Mouse (Mus musculus) intestine, embryonic 15.5 days (tissue): Measurements from ENCODE around the gene Tcf7l2. TPM values are rescaled to one million over a fixed set of nuclear protein-coding genes. Genes with fewer than 3 reads are reported as not detected.

Experiments used
- ATAC-seq: fragments of 200-750 bp; cut with Nextera tagmentation; 2 replicates; pipeline ENCODE4 v1.8.0; 2017; ENCODE audit warnings: moderate TSS enrichment, moderate library complexity
- H3K27ac ChIP-seq: fragments of 300-500 bp; sonication (generic); 2 replicates; pipeline ENCODE4 v1.5.1; 2015; ENCODE audit warnings: mild to moderate bottlenecking, inconsistent platforms
- H3K27me3 ChIP-seq: fragments of 300-500 bp; sonication (generic); replicated peaks from 2 replicates; pipeline ENCODE4 v1.6.1; 2015; ENCODE audit warnings: inconsistent platforms
- H3K36me3 ChIP-seq: fragments of 300-500 bp; sonication (generic); 2 replicates; pipeline ENCODE4 v1.6.1; 2015; ENCODE audit warnings: inconsistent platforms
- H3K4me1 ChIP-seq: fragments of 300-500 bp; sonication (generic); replicated peaks from 2 replicates; pipeline ENCODE4 v1.6.1; 2015; ENCODE audit warnings: inconsistent platforms
- H3K4me2 ChIP-seq: fragments of 300-500 bp; sonication (generic); replicated peaks from 2 replicates; pipeline ENCODE4 v1.6.1; 2015; ENCODE audit warnings: mild to moderate bottlenecking, inconsistent platforms
- H3K4me3 ChIP-seq: fragments of 300-500 bp; sonication (generic); replicated peaks from 2 replicates; pipeline ENCODE4 v1.5.1; 2015; ENCODE audit warnings: inconsistent platforms
- H3K9ac ChIP-seq: fragments of 300-500 bp; sonication (generic); 2 replicates; pipeline ENCODE4 v1.6.1; 2015; ENCODE audit warnings: inconsistent platforms
- H3K9me3 ChIP-seq: fragments of 300-500 bp; sonication (generic); 2 replicates; pipeline ENCODE4 v1.6.1; 2016; ENCODE audit warnings: inconsistent platforms
- WGBS: fragments of 180-500 bp; shearing (Covaris S2); methylation state at CpG from one replicate; pipeline ENCODE4 v1.1.7; 2015; 5-methylcytosine and 5-hydroxymethylcytosine counted together
- polyA plus RNA-seq: library from polyadenylated mRNA; unstranded; fragments of >200 nt; fragmentation: Nextera tagmentation; extraction: Ambion mirVana; gene quantifications from 2 replicates; pipeline ENCODE4 v1.2.1, GENCODE M21; 2015

Tcf7l2 gene
- polyA plus RNA-seq, 1 experiment from 2014 or later: 78.9 TPM

GRCm38 (mm10) chr19:55825951-55826507 is 84.4 kb downstream of the Tcf7l2 start:
- Histone ChIP-seq H3K27ac (peak overlapping the region; percentile 36; the same call in 1 of the 2 replicates), H3K9ac (no peak overlapping the region), H3K36me3 (no peaks in the 10 kb centered on the region), H3K4me2 (no peak overlapping the region), H3K9me3 (no peaks in the 10 kb centered on the region), H3K4me3 (no peak overlapping the region), H3K4me1 (peaks cover 29% of the 10 kb centered on the region), H3K27me3 (no peaks in the 10 kb centered on the region)
- 64% methylated on average over 10 of the region's 10 CpGs for WGBS
- no peak for ATAC-seq

GRCm38 (mm10) chr19:55827613-55828259 is 86.1 kb downstream of the Tcf7l2 start:
- no peaks in the 10 kb centered on the region for H3K36me3 ChIP-seq
- ATAC-seq: peak; percentile 71
- no peaks in the 10 kb centered on the region for H3K27me3 ChIP-seq
- H3K9me3 ChIP-seq: no peaks in the 10 kb centered on the region
- no peak overlapping the region for H3K4me2 ChIP-seq
- no peak overlapping the region for H3K4me3 ChIP-seq
- no peak overlapping the region for H3K9ac ChIP-seq
- H3K27ac ChIP-seq: no peak overlapping the region
- 62% methylated on average over 13 of the region's 13 CpGs for WGBS
- peaks cover 31% of the 10 kb centered on the region for H3K4me1 ChIP-seq

- no peak overlapping the region for H3K9ac ChIP-seq
- H3K27ac ChIP-seq: no peak overlapping the region
- H3K4me2 ChIP-seq: no peak overlapping the region
- WGBS: 85% methylated on average over 9 of the region's 9 CpGs
- no peaks in the 10 kb centered on the region for H3K9me3 ChIP-seq
- H3K4me3 ChIP-seq: no peak overlapping the region
- no peaks in the 10 kb centered on the region for H3K36me3 ChIP-seq
- no peak for ATAC-seq
- no peaks in the 10 kb centered on the region for H3K27me3 ChIP-seq
- H3K4me1 ChIP-seq: peaks cover 23% of the 10 kb centered on the region
These were observed 89.4 kb downstream of the Tcf7l2 start for GRCm38 (mm10) chr19:55830976-55831559.

GRCm38 (mm10) chr19:55832122-55832521 is 90.5 kb downstream of the Tcf7l2 start:
- Histone ChIP-seq H3K9ac (no peak overlapping the region), H3K27me3 (no peaks in the 10 kb centered on the region), H3K4me2 (no peak overlapping the region), H3K27ac (no peak overlapping the region), H3K4me3 (no peak overlapping the region), H3K36me3 (no peaks in the 10 kb centered on the region), H3K9me3 (no peaks in the 10 kb centered on the region), H3K4me1 (peaks cover 28% of the 10 kb centered on the region)
- WGBS: 62% methylated on average over 4 of the region's 4 CpGs
- ATAC-seq: no peak

- Histone ChIP-seq H3K9ac (no peak overlapping the region), H3K4me2 (no peak overlapping the region), H3K4me1 (peaks cover 35% of the 10 kb centered on the region), H3K27me3 (no peaks in the 10 kb centered on the region), H3K4me3 (no peak overlapping the region), H3K27ac (no peak overlapping the region), H3K36me3 (no peaks in the 10 kb centered on the region), H3K9me3 (no peaks in the 10 kb centered on the region)
- no peak for ATAC-seq
- WGBS: 94% methylated on average over 4 of the region's 4 CpGs
These were observed 92.3 kb downstream of the Tcf7l2 start for GRCm38 (mm10) chr19:55833807-55834385.

GRCm38 (mm10) chr19:55836930-55837687 is 95.5 kb downstream of the Tcf7l2 start:
- Histone ChIP-seq H3K4me2 (no peak overlapping the region), H3K27ac (peak overlapping the region; percentile 6; the same call in 1 of the 2 replicates), H3K4me1 (peaks cover 39% of the 10 kb centered on the region), H3K36me3 (no peaks in the 10 kb centered on the region), H3K9me3 (no peaks in the 10 kb centered on the region), H3K9ac (no peak overlapping the region), H3K4me3 (no peak overlapping the region), H3K27me3 (no peaks in the 10 kb centered on the region)
- 75% methylated on average over 5 of the region's 5 CpGs for WGBS
- ATAC-seq: peak; percentile 44

- Histone ChIP-seq H3K27me3 (no peaks in the 10 kb centered on the region), H3K4me1 (peaks cover 37% of the 10 kb centered on the region), H3K27ac (peak overlapping the region; percentile 81), H3K9ac (0 out of 2 replicates have a peak overlapping the region, but pooled peaks have one; percentile 2), H3K36me3 (no peaks in the 10 kb centered on the region), H3K4me3 (no peak overlapping the region), H3K4me2 (peak overlapping the region; percentile 37), H3K9me3 (no peaks in the 10 kb centered on the region)
- WGBS: 8% methylated on average over 9 of the region's 9 CpGs
- 0 out of 2 replicates have a peak, but pooled peaks have one; percentile 2 for ATAC-seq
These were observed 96.3 kb downstream of the Tcf7l2 start for GRCm38 (mm10) chr19:55837924-55838323.

GRCm38 (mm10) chr19:55838389-55839035 is 96.9 kb downstream of the Tcf7l2 start:
- no peaks in the 10 kb centered on the region for H3K9me3 ChIP-seq
- no peak overlapping the region for H3K4me3 ChIP-seq
- H3K4me1 ChIP-seq: peaks cover 37% of the 10 kb centered on the region
- H3K27me3 ChIP-seq: no peaks in the 10 kb centered on the region
- peak overlapping the region; percentile 81 for H3K27ac ChIP-seq
- peak overlapping the region; percentile 37 for H3K4me2 ChIP-seq
- H3K36me3 ChIP-seq: no peaks in the 10 kb centered on the region
- H3K9ac ChIP-seq: no peak overlapping the region
- ATAC-seq: peak; percentile 83
- WGBS: 25% methylated on average over 5 of the region's 5 CpGs

GRCm38 (mm10) chr19:55839036-55839555 is 97.5 kb downstream of the Tcf7l2 start:
- H3K27me3 ChIP-seq: no peaks in the 10 kb centered on the region
- no peak overlapping the region for H3K4me3 ChIP-seq
- no peaks in the 10 kb centered on the region for H3K36me3 ChIP-seq
- 18% methylated on average over 10 of the region's 10 CpGs for WGBS
- H3K9me3 ChIP-seq: no peaks in the 10 kb centered on the region
- H3K27ac ChIP-seq: peak overlapping the region; percentile 81
- H3K4me2 ChIP-seq: peak overlapping the region; percentile 37
- H3K4me1 ChIP-seq: peaks cover 42% of the 10 kb centered on the region
- no peak overlapping the region for H3K9ac ChIP-seq
- peak; percentile 18; the same call in 1 of the 2 replicates for ATAC-seq

- Histone ChIP-seq H3K9me3 (no peaks in the 10 kb centered on the region), H3K36me3 (no peaks in the 10 kb centered on the region), H3K4me3 (no peak overlapping the region), H3K9ac (no peak overlapping the region), H3K4me2 (no peak overlapping the region), H3K4me1 (peaks cover 42% of the 10 kb centered on the region), H3K27ac (no peak overlapping the region), H3K27me3 (no peaks in the 10 kb centered on the region)
- 69% methylated on average over 10 of the region's 10 CpGs for WGBS
- ATAC-seq: no peak
These were observed 99.0 kb downstream of the Tcf7l2 start for GRCm38 (mm10) chr19:55840499-55841121.

- Histone ChIP-seq H3K36me3 (no peaks in the 10 kb centered on the region), H3K4me2 (no peak overlapping the region), H3K27ac (no peak overlapping the region), H3K4me1 (peaks cover 35% of the 10 kb centered on the region), H3K9ac (no peak overlapping the region), H3K9me3 (no peaks in the 10 kb centered on the region), H3K27me3 (no peaks in the 10 kb centered on the region), H3K4me3 (no peak overlapping the region)
- WGBS: 55% methylated on average over 7 of the region's 7 CpGs
- ATAC-seq: no peak
These were observed 100.4 kb downstream of the Tcf7l2 start for GRCm38 (mm10) chr19:55842046-55842445.
